Mouse (Mus musculus) intestine, embryonic 14.5 days (tissue): Measurements from ENCODE around the gene Gm49318. TPM values are rescaled to one million over a fixed set of nuclear protein-coding genes. Genes with fewer than 3 reads are reported as not detected.

Experiments used
- ATAC-seq: fragments of 200-750 bp; cut with Nextera tagmentation; replicated peaks from 2 replicates; pipeline ENCODE4 v1.8.0; 2017; ENCODE audit warnings: low read depth, moderate number of reproducible peaks, moderate TSS enrichment, moderate library complexity; ENCODE audit not compliant: low FRiP score, low TSS enrichment
- DNase-seq: peaks from one replicate; pipeline ENCODE4 v3.0.0-alpha.2; 2018; ENCODE audit warnings: low spot score
- H3K27ac ChIP-seq: fragments of 300-500 bp; sonication (generic); 2 replicates; pipeline ENCODE4 v1.5.1; 2014; ENCODE audit warnings: low read depth, mild to moderate bottlenecking, control low read depth
- H3K27me3 ChIP-seq: fragments of 300-500 bp; sonication (generic); replicated peaks from 2 replicates; pipeline ENCODE4 v1.6.1; 2014; ENCODE audit warnings: low read length, control low read depth; ENCODE audit not compliant: control insufficient read depth, insufficient read depth
- H3K36me3 ChIP-seq: fragments of 300-500 bp; sonication (generic); 2 replicates; pipeline ENCODE4 v1.6.1; 2014; ENCODE audit warnings: low read length, control low read depth; ENCODE audit not compliant: control insufficient read depth, insufficient read depth
- H3K4me1 ChIP-seq: fragments of 300-500 bp; sonication (generic); replicated peaks from 2 replicates; pipeline ENCODE4 v1.6.1; 2014; ENCODE audit warnings: low read length, control low read depth, mixed read lengths; ENCODE audit not compliant: control insufficient read depth, insufficient read depth
- H3K4me2 ChIP-seq: fragments of 300-500 bp; sonication (generic); 2 replicates; pipeline ENCODE4 v1.6.1; 2014; ENCODE audit warnings: low read length
- H3K4me3 ChIP-seq: fragments of 300-500 bp; sonication (generic); 2 replicates; pipeline ENCODE4 v1.5.1; 2014; ENCODE audit warnings: low read depth, low read length, control low read depth, mixed read lengths
- H3K9ac ChIP-seq: fragments of 300-500 bp; sonication (generic); 2 replicates; pipeline ENCODE4 v1.6.1; 2014; ENCODE audit warnings: mild to moderate bottlenecking, low read length
- H3K9me3 ChIP-seq: fragments of 300-500 bp; sonication (generic); 2 replicates; pipeline ENCODE4 v1.6.1; 2016; ENCODE audit warnings: low read length, control low read depth; ENCODE audit not compliant: control insufficient read depth
- WGBS: fragments of 180-500 bp; shearing (Covaris S2); extraction: QIAGEN DNeasy Blood & Tissue Kit; methylation state at CpG from one replicate; pipeline ENCODE4 v1.1.7; 2014; 5-methylcytosine and 5-hydroxymethylcytosine counted together
- polyA plus RNA-seq: library from polyadenylated mRNA; unstranded; fragments of >200 nt; fragmentation: Nextera tagmentation; extraction: Ambion mirVana; gene quantifications from 2 replicates; pipeline ENCODE4 v1.2.1, GENCODE M21; 2014

The Gm49318 gene
- polyA plus RNA-seq, 1 experiment from 2014 or later: not detected

GRCm38 (mm10) chr9:22002194-22003162, 68.6 kb downstream of the Gm49318 start, which contains the start of the genes Ccdc151 and Prkcsh:
TSS of gene Ccdc151 (minus strand) at chr9:22002634.
TSS of gene Prkcsh (plus strand) at chr9:22002806.
- WGBS: 6% methylated on average over 57 of the region's 57 CpGs
- Histone ChIP-seq H3K27me3 (no peaks in the 10 kb centered on the region), H3K9me3 (no peaks in the 10 kb centered on the region), H3K27ac (peak within 1 kb of the TSS; percentile 76), H3K9ac (peak within 1 kb of the TSS; percentile 63), H3K4me2 (peak within 1 kb of the TSS; percentile 85), H3K4me1 (peaks cover 10% of the 10 kb centered on the region), H3K4me3 (peak within 1 kb of the TSS; percentile 85), H3K36me3 (peaks cover 33% of the 10 kb centered on the region)
- ATAC-seq (peak; percentile 100), DNase-seq (peak; percentile 97)

GRCm38 (mm10) chr9:22001633-22002032, 69.4 kb downstream of the Gm49318 start:
- H3K36me3 ChIP-seq: peaks cover 24% of the 10 kb centered on the region
- 84% methylated on average over 4 of the region's 4 CpGs for WGBS
- DNase-seq (no peak), ATAC-seq (no peak)
- H3K27ac ChIP-seq: no peak overlapping the region
- no peaks in the 10 kb centered on the region for H3K27me3 ChIP-seq
- no peak overlapping the region for H3K9ac ChIP-seq
- no peak overlapping the region; the same call in 1 of the 2 replicates for H3K4me2 ChIP-seq
- H3K4me3 ChIP-seq: no peak overlapping the region
- H3K4me1 ChIP-seq: peaks cover 10% of the 10 kb centered on the region
- H3K9me3 ChIP-seq: no peaks in the 10 kb centered on the region

- Histone ChIP-seq H3K9me3 (no peaks in the 10 kb centered on the region), H3K4me1 (peaks cover 10% of the 10 kb centered on the region), H3K9ac (no peak overlapping the region), H3K4me3 (no peak overlapping the region), H3K27ac (no peak overlapping the region), H3K27me3 (no peaks in the 10 kb centered on the region), H3K4me2 (no peak overlapping the region), H3K36me3 (peaks cover 11% of the 10 kb centered on the region)
- 93% methylated on average over 6 of the region's 6 CpGs for WGBS
- no peak for DNase-seq
- no peak for ATAC-seq
Observed at GRCm38 (mm10) chr9:22000296-22000695, 70.8 kb downstream of the Gm49318 start.

- H3K27ac ChIP-seq: no peak overlapping the region
- H3K4me1 ChIP-seq: no peaks in the 10 kb centered on the region
- 87% methylated on average over 3 of the region's 3 CpGs for WGBS
- H3K4me2 ChIP-seq: no peak overlapping the region
- H3K27me3 ChIP-seq: peaks cover 16% of the 10 kb centered on the region
- no peak for DNase-seq
- H3K9me3 ChIP-seq: no peaks in the 10 kb centered on the region
- no peak overlapping the region for H3K4me3 ChIP-seq
- no peaks in the 10 kb centered on the region for H3K36me3 ChIP-seq
- no peak overlapping the region for H3K9ac ChIP-seq
- ATAC-seq: no peak
Observed at GRCm38 (mm10) chr9:21996178-21996867, 74.7 kb downstream of the Gm49318 start.

- H3K4me2 ChIP-seq: no peak overlapping the region
- DNase-seq: no peak
- no peaks in the 10 kb centered on the region for H3K9me3 ChIP-seq
- H3K4me3 ChIP-seq: no peak overlapping the region
- H3K4me1 ChIP-seq: peaks cover 12% of the 10 kb centered on the region; the same call in 1 of the 2 replicates
- no peak for ATAC-seq
- H3K27ac ChIP-seq: no peak overlapping the region
- no peak overlapping the region for H3K9ac ChIP-seq
- WGBS: 70% methylated on average over 4 of the region's 4 CpGs
- H3K36me3 ChIP-seq: no peaks in the 10 kb centered on the region
- H3K27me3 ChIP-seq: peaks cover 57% of the 10 kb centered on the region
Observed at GRCm38 (mm10) chr9:21992227-21992626, 78.8 kb downstream of the Gm49318 start.

- Histone ChIP-seq H3K27me3 (peaks cover 75% of the 10 kb centered on the region), H3K9ac (peak within 1 kb of the TSS; percentile 29), H3K4me1 (peaks cover 12% of the 10 kb centered on the region; the same call in 1 of the 2 replicates), H3K27ac (no peak within 1 kb of the TSS), H3K4me3 (peak within 1 kb of the TSS; percentile 44), H3K36me3 (no peaks in the 10 kb centered on the region), H3K9me3 (no peaks in the 10 kb centered on the region), H3K4me2 (peak within 1 kb of the TSS; percentile 61)
- 1% methylated on average over 35 of the region's 42 CpGs for WGBS
- ATAC-seq (peak; percentile 29; the same call in 1 of the 2 replicates), DNase-seq (peak; percentile 65)
Observed at GRCm38 (mm10) chr9:21989230-21990110, 81.6 kb downstream of the Gm49318 start, which contains the start of gene Rgl3. TSS of gene Rgl3 (minus strand) at chr9:21989446.

- H3K27ac ChIP-seq: no peak overlapping the region
- 1% methylated on average over 32 of the region's 32 CpGs for WGBS
- H3K4me1 ChIP-seq: peaks cover 12% of the 10 kb centered on the region; the same call in 1 of the 2 replicates
- peak overlapping the region; percentile 44 for H3K4me3 ChIP-seq
- H3K36me3 ChIP-seq: no peaks in the 10 kb centered on the region
- H3K27me3 ChIP-seq: peaks cover 75% of the 10 kb centered on the region
- DNase-seq (peak; percentile 64), ATAC-seq (peak; percentile 34; the same call in 1 of the 2 replicates)
- H3K9me3 ChIP-seq: no peaks in the 10 kb centered on the region
- H3K4me2 ChIP-seq: peak overlapping the region; percentile 61
- H3K9ac ChIP-seq: peak overlapping the region; percentile 29
Observed at GRCm38 (mm10) chr9:21988421-21989101, 82.5 kb downstream of the Gm49318 start.
